Mouse (Mus musculus): ENCODE data around the gene Sord. TPM values are rescaled to one million over a fixed set of nuclear protein-coding genes. Genes with fewer than 3 reads are reported as not detected.

Gene Sord
- polyA plus RNA-seq, 1 experiment: 646 TPM

DNA sequence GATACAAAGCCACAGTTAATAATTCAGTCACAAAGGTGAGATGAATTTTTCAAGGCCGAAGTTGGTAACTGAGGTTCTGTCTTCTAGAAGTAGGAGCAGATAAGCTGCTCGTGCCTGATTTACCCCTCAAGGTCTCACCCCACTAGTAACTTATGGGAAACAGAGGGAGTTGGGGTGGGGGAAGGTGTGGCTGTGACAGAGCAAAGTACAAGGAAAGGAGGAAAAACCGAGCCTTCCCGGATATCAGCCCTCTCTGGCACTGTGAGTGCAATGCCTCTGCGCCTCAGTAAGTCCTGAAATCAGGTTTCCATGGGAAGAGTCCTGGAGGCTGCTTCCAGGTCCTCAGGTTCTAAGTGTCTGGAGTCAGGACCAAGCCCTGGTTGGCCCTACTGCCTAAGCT is 26.2 kb downstream of the Sord start:
- Histone ChIP-seq H3K27me3 (replicated peaks; ENCODE audit: control insufficient read depth, insufficient read depth, low read length) (no peaks in the 10 kb centered on the region), H3K4me1 (ENCODE audit: control insufficient read depth, insufficient read depth, low read length) (no peaks in the 10 kb centered on the region), H3K4me3 (ENCODE audit: insufficient read depth, low read depth, low read length) (no peak overlapping the region), H3K36me3 (ENCODE audit: control insufficient read depth, insufficient read depth, low read length) (peaks cover 18% of the 10 kb centered on the region), H3K27ac (ENCODE audit: insufficient read depth, low read depth, low read length) (no peak overlapping the region)
- TF ChIP-seq POLR2A (IDR thresholded peaks at IDR 0.05; ENCODE audit: low read depth, low read length) (no peak), CTCF (conservative IDR thresholded peaks at IDR 0.05; ENCODE audit: insufficient read depth, insufficient read length, low read depth, low read length) (no peak)
- DNase-seq: no peak
- 73% methylated on average over 5 of the region's 5 CpGs for WGBS

DNA sequence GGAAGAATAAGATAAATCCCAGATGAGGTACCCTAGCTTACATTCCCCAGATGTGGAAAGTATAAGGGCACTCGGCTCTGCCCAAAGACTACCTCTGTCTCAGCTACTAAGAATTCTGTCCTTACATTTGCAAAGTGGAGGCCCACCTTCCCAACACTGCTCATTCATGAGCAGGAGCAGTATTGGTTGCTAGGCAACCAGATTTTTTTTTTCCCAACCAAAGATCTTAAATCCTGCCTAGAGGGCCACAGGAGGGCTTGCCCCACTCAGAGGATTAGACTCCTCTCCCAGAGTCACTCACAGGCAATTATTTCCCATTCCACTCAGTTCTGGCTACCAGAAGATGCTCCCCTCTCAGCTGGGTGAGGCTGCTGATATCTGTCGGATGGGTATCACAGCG is 30.1 kb downstream of the Sord start:
- Histone ChIP-seq H3K27ac (ENCODE audit: insufficient read depth, low read depth, low read length) (no peak overlapping the region), H3K36me3 (ENCODE audit: control insufficient read depth, insufficient read depth, low read length) (peaks cover 15% of the 10 kb centered on the region), H3K27me3 (replicated peaks; ENCODE audit: control insufficient read depth, insufficient read depth, low read length) (no peaks in the 10 kb centered on the region), H3K4me1 (ENCODE audit: control insufficient read depth, insufficient read depth, low read length) (no peaks in the 10 kb centered on the region), H3K4me3 (ENCODE audit: insufficient read depth, low read depth, low read length) (no peak overlapping the region)
- no peak for DNase-seq
- TF ChIP-seq POLR2A (IDR thresholded peaks at IDR 0.05; ENCODE audit: low read depth, low read length) (no peak), CTCF (conservative IDR thresholded peaks at IDR 0.05; ENCODE audit: insufficient read depth, insufficient read length, low read depth, low read length) (no peak)
- WGBS: 86% methylated on average over 3 of the region's 3 CpGs

GRCm38 (mm10) chr2:122266407-122267193 is 32.1 kb downstream of the Sord start:
- 87% methylated on average over 7 of the region's 7 CpGs for whole genome bisulfite sequencing
- no peak overlapping the region for H3K27ac ChIP-seq (ENCODE audit: insufficient read depth, low read depth, low read length)
- peak; percentile 61 for DNase-seq
- no peak overlapping the region for H3K4me3 ChIP-seq (ENCODE audit: insufficient read depth, low read depth, low read length)
- H3K27me3 ChIP-seq (replicated peaks; ENCODE audit: control insufficient read depth, insufficient read depth, low read length): no peaks in the 10 kb centered on the region
- TF ChIP-seq POLR2A (IDR thresholded peaks at IDR 0.05; ENCODE audit: low read depth, low read length) (no peak), CTCF (conservative IDR thresholded peaks at IDR 0.05; ENCODE audit: insufficient read depth, insufficient read length, low read depth, low read length) (peak; percentile 29; the same call in 1 of the 2 replicates)
- H3K36me3 ChIP-seq (ENCODE audit: control insufficient read depth, insufficient read depth, low read length): peaks cover 12% of the 10 kb centered on the region
- no peaks in the 10 kb centered on the region for H3K4me1 ChIP-seq (ENCODE audit: control insufficient read depth, insufficient read depth, low read length)

GRCm38 (mm10) chr2:122278769-122279168 is 44.2 kb downstream of the Sord start:
- WGBS: 93% methylated on average over 3 of the region's 3 CpGs
- Histone ChIP-seq H3K4me3 (ENCODE audit: insufficient read depth, low read depth, low read length) (no peak overlapping the region), H3K36me3 (ENCODE audit: control insufficient read depth, insufficient read depth, low read length) (no peaks in the 10 kb centered on the region), H3K4me1 (ENCODE audit: control insufficient read depth, insufficient read depth, low read length) (no peaks in the 10 kb centered on the region), H3K27me3 (replicated peaks; ENCODE audit: control insufficient read depth, insufficient read depth, low read length) (no peaks in the 10 kb centered on the region), H3K27ac (ENCODE audit: insufficient read depth, low read depth, low read length) (no peak overlapping the region)
- no peak for TF ChIP-seq CTCF (conservative IDR thresholded peaks at IDR 0.05; ENCODE audit: insufficient read depth, insufficient read length, low read depth, low read length)
- no peak for TF ChIP-seq POLR2A (IDR thresholded peaks at IDR 0.05; ENCODE audit: low read depth, low read length)
- DNase-seq: no peak

GRCm38 (mm10) chr2:122284091-122284490 is 49.5 kb downstream of the Sord start:
- DNase-seq: no peak
- no peak overlapping the region for H3K4me3 ChIP-seq (ENCODE audit: insufficient read depth, low read depth, low read length)
- no peak for TF ChIP-seq CTCF (conservative IDR thresholded peaks at IDR 0.05; ENCODE audit: insufficient read depth, insufficient read length, low read depth, low read length)
- TF ChIP-seq POLR2A (IDR thresholded peaks at IDR 0.05; ENCODE audit: low read depth, low read length): no peak
- no peaks in the 10 kb centered on the region for H3K4me1 ChIP-seq (ENCODE audit: control insufficient read depth, insufficient read depth, low read length)
- no peak overlapping the region for H3K27ac ChIP-seq (ENCODE audit: insufficient read depth, low read depth, low read length)
- H3K36me3 ChIP-seq (ENCODE audit: control insufficient read depth, insufficient read depth, low read length): no peaks in the 10 kb centered on the region
- no peaks in the 10 kb centered on the region for H3K27me3 ChIP-seq (replicated peaks; ENCODE audit: control insufficient read depth, insufficient read depth, low read length)
- WGBS: 85% methylated on average over 9 of the region's 9 CpGs

GRCm38 (mm10) chr2:122286137-122286536 is 51.6 kb downstream of the Sord start:
- Histone ChIP-seq H3K36me3 (ENCODE audit: control insufficient read depth, insufficient read depth, low read length) (no peaks in the 10 kb centered on the region), H3K4me3 (ENCODE audit: insufficient read depth, low read depth, low read length) (no peak overlapping the region), H3K4me1 (ENCODE audit: control insufficient read depth, insufficient read depth, low read length) (no peaks in the 10 kb centered on the region), H3K27me3 (replicated peaks; ENCODE audit: control insufficient read depth, insufficient read depth, low read length) (no peaks in the 10 kb centered on the region), H3K27ac (ENCODE audit: insufficient read depth, low read depth, low read length) (no peak overlapping the region)
- no peak for DNase-seq
- TF ChIP-seq CTCF (conservative IDR thresholded peaks at IDR 0.05; ENCODE audit: insufficient read depth, insufficient read length, low read depth, low read length) (no peak), POLR2A (IDR thresholded peaks at IDR 0.05; ENCODE audit: low read depth, low read length) (no peak)
- 53% methylated on average over 7 of the region's 7 CpGs for WGBS

DNA sequence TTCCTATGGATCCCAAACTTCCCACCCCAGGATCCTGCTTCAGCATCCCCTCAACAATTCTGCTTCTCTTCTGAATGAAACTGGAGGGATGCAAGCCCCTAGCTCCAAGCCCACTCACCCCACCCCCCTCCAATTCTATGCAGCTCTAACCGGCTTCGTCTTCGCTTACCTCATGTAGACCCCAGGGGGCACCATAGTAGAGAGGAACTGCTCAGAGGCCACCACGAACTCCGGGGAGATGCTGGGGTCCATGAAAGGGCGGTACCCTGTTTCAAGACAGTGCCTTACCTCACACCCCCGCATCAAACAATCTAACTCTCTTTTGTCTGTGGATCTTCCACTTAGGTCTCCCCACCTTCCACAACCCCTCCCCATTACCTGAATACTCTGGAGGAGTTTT is 60.4 kb downstream of the Sord start:
- DNase-seq: no peak
- Histone ChIP-seq H3K36me3 (ENCODE audit: control insufficient read depth, insufficient read depth, low read length) (no peaks in the 10 kb centered on the region), H3K4me1 (ENCODE audit: control insufficient read depth, insufficient read depth, low read length) (peaks cover 3% of the 10 kb centered on the region; the same call in 1 of the 2 replicates), H3K27me3 (replicated peaks; ENCODE audit: control insufficient read depth, insufficient read depth, low read length) (peaks cover 9% of the 10 kb centered on the region), H3K27ac (ENCODE audit: insufficient read depth, low read depth, low read length) (no peak overlapping the region), H3K4me3 (ENCODE audit: insufficient read depth, low read depth, low read length) (no peak overlapping the region)
- WGBS: 6% methylated on average over 7 of the region's 7 CpGs
- no peak for TF ChIP-seq POLR2A (IDR thresholded peaks at IDR 0.05; ENCODE audit: low read depth, low read length)

All from kidney, adult 2 months (tissue).